Mouse (Mus musculus): ENCODE measurements around the gene St6galnac5. TPM values are rescaled to one million over a fixed set of nuclear protein-coding genes. Genes with fewer than 3 reads are reported as not detected.

Gene St6galnac5
- polyA plus RNA-seq, 1 experiment from 2014 or later = 1.1 TPM

- 92% methylated on average over 10 of the region's 10 CpGs for WGBS
- Histone ChIP-seq H3K4me3 (ENCODE audit: low read length) (no peak overlapping the region), H3K36me3 (ENCODE audit: control insufficient read depth, insufficient read depth, low read length) (no peaks in the 10 kb centered on the region), H3K4me1 (ENCODE audit: control insufficient read depth, insufficient read depth, low read length) (no peaks in the 10 kb centered on the region), H3K4me2 (replicated peaks; ENCODE audit: low read depth, low read length) (no peak overlapping the region), H3K27ac (ENCODE audit: low read depth, low read length) (no peak overlapping the region), H3K9ac (ENCODE audit: low read depth, low read length) (no peak overlapping the region), H3K27me3 (ENCODE audit: control insufficient read depth, insufficient read depth, low read length) (no peaks in the 10 kb centered on the region), H3K9me3 (ENCODE audit: control insufficient read depth, low read length) (no peaks in the 10 kb centered on the region)
- ATAC-seq (ENCODE audit: low FRiP score, low TSS enrichment) = no peak
Observed at GRCm38 (mm10) chr3:152913150-152913549, 68.9 kb downstream of the St6galnac5 start.

DNA sequence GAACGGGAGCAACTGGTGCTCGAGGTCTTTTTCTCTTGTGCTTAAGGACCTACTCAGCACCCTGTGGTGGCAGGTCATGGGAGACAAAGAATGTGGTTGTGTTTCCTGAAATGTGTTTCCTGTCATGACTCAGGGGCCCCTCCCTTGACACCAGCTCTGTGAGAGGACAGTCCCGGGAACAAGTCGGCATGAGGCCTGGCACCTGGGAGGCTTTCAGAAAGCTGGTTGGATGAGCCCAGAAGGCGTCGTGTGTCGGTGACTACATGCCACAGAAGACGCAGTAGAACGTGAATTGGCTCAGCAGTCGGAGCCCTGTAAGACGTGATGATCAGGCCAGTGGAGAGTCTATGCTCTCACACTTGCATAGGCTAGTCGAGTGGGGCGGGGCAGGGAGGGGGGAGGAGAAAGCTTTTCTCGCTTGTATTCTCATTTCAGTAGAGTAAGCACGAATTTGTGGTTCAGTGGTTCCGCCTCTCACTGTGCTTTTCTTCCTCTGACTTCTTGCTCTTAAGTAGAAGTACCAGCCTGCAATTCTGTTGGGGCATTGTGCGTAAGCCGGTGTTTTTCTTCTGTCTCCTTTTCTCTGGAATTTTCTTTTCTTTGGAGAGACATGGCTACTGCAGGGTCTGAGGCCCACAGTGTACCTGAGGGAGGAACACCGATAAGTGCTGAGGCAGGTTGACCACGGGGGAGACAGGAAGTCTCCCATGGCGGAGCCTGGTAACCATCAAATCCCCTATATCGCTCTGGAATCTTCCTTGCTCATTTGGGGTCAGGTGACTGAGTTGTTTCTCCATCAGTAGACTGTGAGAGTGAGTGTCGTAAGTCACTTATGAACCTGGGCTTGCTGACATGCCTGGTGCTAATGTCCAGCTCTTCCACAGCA, 69.6 kb downstream of the St6galnac5 start:
- Histone ChIP-seq H3K36me3 (ENCODE audit: control insufficient read depth, insufficient read depth, low read length) (no peaks in the 10 kb centered on the region), H3K9ac (ENCODE audit: low read depth, low read length) (no peak overlapping the region), H3K4me2 (replicated peaks; ENCODE audit: low read depth, low read length) (no peak overlapping the region), H3K27ac (ENCODE audit: low read depth, low read length) (no peak overlapping the region), H3K9me3 (ENCODE audit: control insufficient read depth, low read length) (no peaks in the 10 kb centered on the region), H3K27me3 (ENCODE audit: control insufficient read depth, insufficient read depth, low read length) (no peaks in the 10 kb centered on the region), H3K4me1 (ENCODE audit: control insufficient read depth, insufficient read depth, low read length) (no peaks in the 10 kb centered on the region), H3K4me3 (ENCODE audit: low read length) (no peak overlapping the region)
- 78% methylated on average over 23 of the region's 23 CpGs for WGBS
- ATAC-seq (ENCODE audit: low FRiP score, low TSS enrichment) = 0 out of 2 replicates have a peak, but pooled peaks have one; percentile 20

DNA sequence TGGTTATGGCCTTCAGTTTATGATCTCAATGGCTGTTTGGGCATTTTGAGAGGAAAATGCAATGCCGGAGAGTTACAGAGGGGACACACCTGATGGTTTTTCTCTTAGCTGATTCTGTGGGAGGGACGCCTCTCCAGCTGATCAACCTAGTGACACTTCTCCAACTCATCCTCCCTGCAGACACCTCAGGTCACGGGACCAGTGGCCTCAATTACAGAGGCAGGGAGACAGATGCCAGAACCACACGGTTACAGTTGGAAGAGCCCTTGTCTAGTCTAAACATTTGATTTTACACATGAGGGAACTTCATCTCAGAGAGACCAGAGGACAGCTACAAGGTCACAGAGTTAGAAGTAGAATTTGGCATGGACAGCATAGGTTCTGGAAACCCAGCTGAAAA, 70.5 kb downstream of the St6galnac5 start:
- peak; percentile 73; the same call in 1 of the 2 replicates for ATAC-seq (ENCODE audit: low FRiP score, low TSS enrichment)
- H3K27ac ChIP-seq (ENCODE audit: low read depth, low read length) = no peak overlapping the region
- no peaks in the 10 kb centered on the region for H3K27me3 ChIP-seq (ENCODE audit: control insufficient read depth, insufficient read depth, low read length)
- no peak overlapping the region for H3K4me3 ChIP-seq (ENCODE audit: low read length)
- H3K9ac ChIP-seq (ENCODE audit: low read depth, low read length) = no peak overlapping the region
- WGBS = 44% methylated on average over 4 of the region's 4 CpGs
- no peaks in the 10 kb centered on the region for H3K4me1 ChIP-seq (ENCODE audit: control insufficient read depth, insufficient read depth, low read length)
- no peaks in the 10 kb centered on the region for H3K9me3 ChIP-seq (ENCODE audit: control insufficient read depth, low read length)
- no peak overlapping the region for H3K4me2 ChIP-seq (replicated peaks; ENCODE audit: low read depth, low read length)
- H3K36me3 ChIP-seq (ENCODE audit: control insufficient read depth, insufficient read depth, low read length) = no peaks in the 10 kb centered on the region

DNA sequence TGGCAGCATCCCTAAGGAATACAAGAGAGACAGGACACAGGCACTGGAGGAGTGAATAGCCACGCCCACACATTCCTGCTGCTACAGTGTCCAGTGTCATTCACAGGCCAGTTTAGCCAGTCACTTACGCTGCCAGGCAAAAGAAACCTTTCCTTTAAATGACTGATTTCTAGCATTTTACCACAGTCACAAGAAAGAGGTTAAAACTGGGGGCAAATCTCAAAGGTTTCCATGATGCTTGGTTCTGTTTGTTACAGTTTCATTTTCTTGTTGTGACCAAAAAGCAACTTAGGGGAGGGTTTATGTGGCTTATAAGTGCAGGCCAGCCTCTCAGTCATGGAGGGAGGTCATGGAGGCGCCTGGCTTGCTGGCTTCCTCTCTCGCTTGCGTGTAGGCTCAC, 74.4 kb downstream of the St6galnac5 start:
- Histone ChIP-seq H3K4me1 (ENCODE audit: control insufficient read depth, insufficient read depth, low read length) (no peaks in the 10 kb centered on the region), H3K9ac (ENCODE audit: low read depth, low read length) (no peak overlapping the region), H3K27ac (ENCODE audit: low read depth, low read length) (no peak overlapping the region), H3K4me3 (ENCODE audit: low read length) (no peak overlapping the region), H3K4me2 (replicated peaks; ENCODE audit: low read depth, low read length) (no peak overlapping the region), H3K9me3 (ENCODE audit: control insufficient read depth, low read length) (no peaks in the 10 kb centered on the region), H3K27me3 (ENCODE audit: control insufficient read depth, insufficient read depth, low read length) (no peaks in the 10 kb centered on the region), H3K36me3 (ENCODE audit: control insufficient read depth, insufficient read depth, low read length) (no peaks in the 10 kb centered on the region)
- 62% methylated on average over 5 of the region's 5 CpGs for WGBS
- no peak for ATAC-seq (ENCODE audit: low FRiP score, low TSS enrichment)

GRCm38 (mm10) chr3:152907087-152907486, 75.0 kb downstream of the St6galnac5 start:
- ATAC-seq (ENCODE audit: low FRiP score, low TSS enrichment) = no peak
- Histone ChIP-seq H3K27ac (ENCODE audit: low read depth, low read length) (no peak overlapping the region), H3K4me3 (ENCODE audit: low read length) (no peak overlapping the region), H3K4me1 (ENCODE audit: control insufficient read depth, insufficient read depth, low read length) (no peaks in the 10 kb centered on the region), H3K9ac (ENCODE audit: low read depth, low read length) (no peak overlapping the region), H3K9me3 (ENCODE audit: control insufficient read depth, low read length) (no peaks in the 10 kb centered on the region), H3K27me3 (ENCODE audit: control insufficient read depth, insufficient read depth, low read length) (no peaks in the 10 kb centered on the region), H3K36me3 (ENCODE audit: control insufficient read depth, insufficient read depth, low read length) (no peaks in the 10 kb centered on the region), H3K4me2 (replicated peaks; ENCODE audit: low read depth, low read length) (no peak overlapping the region)
- 77% methylated on average over 5 of the region's 5 CpGs for WGBS

GRCm38 (mm10) chr3:152905800-152906199, 76.2 kb downstream of the St6galnac5 start:
- no peaks in the 10 kb centered on the region for H3K27me3 ChIP-seq (ENCODE audit: control insufficient read depth, insufficient read depth, low read length)
- WGBS = 42% methylated on average over 10 of the region's 10 CpGs
- no peak overlapping the region for H3K4me3 ChIP-seq (ENCODE audit: low read length)
- no peaks in the 10 kb centered on the region for H3K4me1 ChIP-seq (ENCODE audit: control insufficient read depth, insufficient read depth, low read length)
- H3K4me2 ChIP-seq (replicated peaks; ENCODE audit: low read depth, low read length) = no peak overlapping the region
- no peaks in the 10 kb centered on the region for H3K9me3 ChIP-seq (ENCODE audit: control insufficient read depth, low read length)
- H3K9ac ChIP-seq (ENCODE audit: low read depth, low read length) = no peak overlapping the region
- no peak for ATAC-seq (ENCODE audit: low FRiP score, low TSS enrichment)
- H3K27ac ChIP-seq (ENCODE audit: low read depth, low read length) = no peak overlapping the region
- no peaks in the 10 kb centered on the region for H3K36me3 ChIP-seq (ENCODE audit: control insufficient read depth, insufficient read depth, low read length)

GRCm38 (mm10) chr3:152905026-152905425, 77.0 kb downstream of the St6galnac5 start:
- Histone ChIP-seq H3K4me1 (ENCODE audit: control insufficient read depth, insufficient read depth, low read length) (no peaks in the 10 kb centered on the region), H3K4me3 (ENCODE audit: low read length) (no peak overlapping the region), H3K27ac (ENCODE audit: low read depth, low read length) (no peak overlapping the region), H3K4me2 (replicated peaks; ENCODE audit: low read depth, low read length) (no peak overlapping the region), H3K27me3 (ENCODE audit: control insufficient read depth, insufficient read depth, low read length) (no peaks in the 10 kb centered on the region), H3K36me3 (ENCODE audit: control insufficient read depth, insufficient read depth, low read length) (no peaks in the 10 kb centered on the region), H3K9ac (ENCODE audit: low read depth, low read length) (no peak overlapping the region), H3K9me3 (ENCODE audit: control insufficient read depth, low read length) (no peaks in the 10 kb centered on the region)
- no peak for ATAC-seq (ENCODE audit: low FRiP score, low TSS enrichment)
- 85% methylated on average over 10 of the region's 10 CpGs for WGBS

GRCm38 (mm10) chr3:152898906-152899305, 83.1 kb downstream of the St6galnac5 start:
- ATAC-seq (ENCODE audit: low FRiP score, low TSS enrichment) = no peak
- 92% methylated on average over 9 of the region's 9 CpGs for WGBS
- Histone ChIP-seq H3K4me2 (replicated peaks; ENCODE audit: low read depth, low read length) (no peak overlapping the region), H3K4me3 (ENCODE audit: low read length) (no peak overlapping the region), H3K4me1 (ENCODE audit: control insufficient read depth, insufficient read depth, low read length) (no peaks in the 10 kb centered on the region), H3K27ac (ENCODE audit: low read depth, low read length) (no peak overlapping the region), H3K9ac (ENCODE audit: low read depth, low read length) (no peak overlapping the region), H3K27me3 (ENCODE audit: control insufficient read depth, insufficient read depth, low read length) (no peaks in the 10 kb centered on the region), H3K9me3 (ENCODE audit: control insufficient read depth, low read length) (no peaks in the 10 kb centered on the region), H3K36me3 (ENCODE audit: control insufficient read depth, insufficient read depth, low read length) (no peaks in the 10 kb centered on the region)

- Histone ChIP-seq H3K27me3 (ENCODE audit: control insufficient read depth, insufficient read depth, low read length) (no peaks in the 10 kb centered on the region), H3K4me2 (replicated peaks; ENCODE audit: low read depth, low read length) (no peak overlapping the region), H3K9ac (ENCODE audit: low read depth, low read length) (no peak overlapping the region), H3K27ac (ENCODE audit: low read depth, low read length) (no peak overlapping the region), H3K9me3 (ENCODE audit: control insufficient read depth, low read length) (no peaks in the 10 kb centered on the region), H3K4me1 (ENCODE audit: control insufficient read depth, insufficient read depth, low read length) (no peaks in the 10 kb centered on the region), H3K36me3 (ENCODE audit: control insufficient read depth, insufficient read depth, low read length) (no peaks in the 10 kb centered on the region), H3K4me3 (ENCODE audit: low read length) (no peak overlapping the region)
- no peak for ATAC-seq (ENCODE audit: low FRiP score, low TSS enrichment)
- 86% methylated on average over 5 of the region's 5 CpGs for WGBS
Observed at GRCm38 (mm10) chr3:152897196-152897595, 84.8 kb downstream of the St6galnac5 start.
